Mouse (Mus musculus) forebrain, postnatal 0 days (tissue): ENCODE results near the gene Cers4. TPM values are rescaled to one million over a fixed set of nuclear protein-coding genes. Genes with fewer than 3 reads are reported as not detected.

Experiments used
- ATAC-seq: fragments of 200-750 bp; cut with Nextera tagmentation; 2 replicates; pipeline ENCODE4 v1.8.0; 2017; ENCODE audit warnings: mild to moderate bottlenecking, moderate library complexity
- DNase-seq: peaks from one replicate; pipeline ENCODE4 v3.0.0-alpha.2; 2015
- H3K27ac ChIP-seq: fragments of 300-500 bp; sonication (generic); 2 replicates; pipeline ENCODE4 v1.5.1; 2014; ENCODE audit warnings: low read depth, mild to moderate bottlenecking, antibody characterized with exemption, low read length, moderate library complexity, mixed read lengths
- H3K27me3 ChIP-seq: fragments of 300-500 bp; sonication (generic); 2 replicates; pipeline ENCODE4 v1.6.1; 2014; ENCODE audit warnings: mild to moderate bottlenecking, low read length, mixed read lengths; ENCODE audit not compliant: insufficient read depth
- H3K36me3 ChIP-seq: fragments of 300-500 bp; sonication (generic); 2 replicates; pipeline ENCODE4 v1.6.1; 2014; ENCODE audit warnings: mild to moderate bottlenecking, moderate library complexity; ENCODE audit not compliant: insufficient read depth
- H3K4me1 ChIP-seq: fragments of 300-500 bp; sonication (generic); 2 replicates; pipeline ENCODE4 v1.6.1; 2014; ENCODE audit warnings: antibody characterized with exemption; ENCODE audit not compliant: insufficient read depth
- H3K4me2 ChIP-seq: fragments of 300-500 bp; sonication (generic); 2 replicates; pipeline ENCODE4 v1.6.1; 2014; ENCODE audit warnings: low read depth, mild to moderate bottlenecking, moderate library complexity
- H3K4me3 ChIP-seq: fragments of 300-500 bp; sonication (generic); 2 replicates; pipeline ENCODE4 v1.5.1; 2014; ENCODE audit warnings: low read depth, low read length, mixed read lengths
- H3K9ac ChIP-seq: fragments of 300-500 bp; sonication (generic); 2 replicates; pipeline ENCODE4 v1.6.1; 2014; ENCODE audit warnings: mild to moderate bottlenecking
- H3K9me3 ChIP-seq: fragments of 300-500 bp; sonication (generic); 2 replicates; pipeline ENCODE4 v1.6.1; 2016; ENCODE audit warnings: low read length
- CTCF ChIP-seq: sonication (generic); IDR thresholded peaks from 2 replicates; pipeline ENCODE4 v1.5.1; 2016; ENCODE audit warnings: antibody characterized with exemption, control low read depth, low read depth
- WGBS: fragments of 180-500 bp; shearing (Covaris S2); extraction: QIAGEN DNeasy Blood & Tissue Kit; methylation state at CpG from one replicate; pipeline ENCODE4 v1.1.7; 2014; 5-methylcytosine and 5-hydroxymethylcytosine counted together
- polyA plus RNA-seq: library from polyadenylated mRNA; unstranded; fragments of >200 nt; fragmentation: Nextera tagmentation; extraction: Ambion mirVana; gene quantifications from 2 replicates; pipeline ENCODE4 v1.2.1, GENCODE M21; 2015
- total RNA-seq: library from RNA; depleted of rRNA; stranded (reverse); fragments of >200 nt; gene quantifications from 2 replicates; pipeline ENCODE4 v1.2.3, GENCODE M21; 2014

Cers4 gene
- total and polyA plus RNA-seq, 2 experiments from 2014 or later, result 50.5 to 67.8 TPM

GRCm38 (mm10) chr8:4483330-4483729 lies 9.5 kb upstream of the Cers4 start:
- Histone ChIP-seq H3K9ac (no peak overlapping the region), H3K9me3 (no peaks in the 10 kb centered on the region), H3K4me2 (no peak overlapping the region), H3K4me3 (no peak overlapping the region), H3K27ac (no peak overlapping the region), H3K27me3 (no peaks in the 10 kb centered on the region), H3K4me1 (no peaks in the 10 kb centered on the region), H3K36me3 (no peaks in the 10 kb centered on the region)
- DNase-seq (no peak), ATAC-seq (no peak)
- no peak for TF ChIP-seq CTCF
- 61% methylated on average over 6 of the region's 6 CpGs for WGBS

DNA sequence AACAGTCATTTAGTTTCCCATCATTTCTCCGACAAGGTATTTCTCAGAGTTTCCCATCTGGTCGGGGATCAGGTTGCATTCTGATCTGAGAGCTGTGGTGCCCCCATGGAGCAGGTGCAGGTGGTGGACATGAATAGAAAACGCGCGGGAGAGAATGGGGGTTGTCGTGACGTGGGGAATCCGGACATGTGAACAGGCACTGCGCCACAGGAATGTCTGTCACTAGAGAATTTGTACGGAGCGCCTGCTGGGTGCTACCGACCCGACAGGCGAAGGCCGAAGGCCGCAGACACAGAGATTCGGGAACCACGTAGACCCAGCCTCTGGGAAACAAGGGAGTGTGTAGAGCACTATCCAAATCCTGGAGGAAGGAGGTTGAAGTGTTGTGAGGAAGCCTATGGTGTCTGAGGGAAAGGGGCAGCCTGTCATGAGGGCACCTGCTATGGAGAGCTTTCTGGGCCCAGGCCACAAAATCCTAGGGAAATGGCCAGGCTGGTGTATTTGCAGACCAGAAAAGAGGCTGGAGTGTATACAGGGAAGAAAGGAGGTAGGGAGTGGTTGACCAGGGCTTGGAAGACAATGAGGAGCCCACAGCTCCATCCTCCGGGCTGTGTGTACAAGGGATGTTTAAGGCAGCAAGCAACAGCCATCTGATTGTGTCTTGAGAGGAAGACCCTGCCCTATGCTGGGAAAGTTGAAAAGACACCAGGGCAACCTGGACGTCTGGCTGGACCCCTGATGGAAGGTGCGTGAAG lies 1.0 kb downstream of the Cers4 start:
- Histone ChIP-seq H3K4me2 (peak overlapping the region; percentile 74), H3K27me3 (no peaks in the 10 kb centered on the region), H3K27ac (peak overlapping the region; percentile 78), H3K9me3 (no peaks in the 10 kb centered on the region), H3K9ac (peak overlapping the region; percentile 83), H3K4me1 (peaks cover 13% of the 10 kb centered on the region; the same call in 1 of the 2 replicates), H3K36me3 (no peaks in the 10 kb centered on the region; the same call in 1 of the 2 replicates), H3K4me3 (peak overlapping the region; percentile 76)
- DNase-seq (peak; percentile 77), ATAC-seq (peak; percentile 64)
- 6% methylated on average over 21 of the region's 21 CpGs for WGBS
- TF ChIP-seq CTCF, result no peak

- H3K9ac ChIP-seq, result no peak overlapping the region; the same call in 1 of the 2 replicates
- ATAC-seq, result no peak
- 48% methylated on average over 6 of the region's 6 CpGs for WGBS
These were observed 3.1 kb downstream of the Cers4 start for GRCm38 (mm10) chr8:4495976-4496375.

DNA sequence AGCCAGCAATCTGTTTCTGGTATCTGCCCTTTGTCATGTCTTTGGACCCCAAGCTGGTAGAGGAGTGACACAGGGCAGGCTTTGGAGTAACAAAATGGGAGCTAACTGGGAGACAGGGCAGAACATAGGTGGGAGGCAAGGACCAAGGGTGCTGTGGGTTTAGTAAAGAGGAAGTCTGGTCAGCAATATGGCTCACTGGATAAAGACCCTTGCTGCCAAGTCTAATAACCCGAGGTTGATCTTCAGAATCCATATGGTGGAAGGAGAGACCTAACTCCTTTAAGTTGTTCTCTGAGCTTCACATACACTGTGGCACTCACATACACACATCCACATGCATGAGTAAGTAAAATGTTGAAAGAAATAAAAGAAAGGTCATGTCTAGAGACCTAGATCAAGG lies 4.8 kb downstream of the Cers4 start:
- H3K9me3 ChIP-seq, result no peaks in the 10 kb centered on the region
- H3K4me3 ChIP-seq, result no peak overlapping the region
- ATAC-seq (no peak), DNase-seq (no peak)
- peaks cover 9% of the 10 kb centered on the region; the same call in 1 of the 2 replicates for H3K36me3 ChIP-seq
- H3K27ac ChIP-seq, result no peak overlapping the region
- H3K27me3 ChIP-seq, result no peaks in the 10 kb centered on the region
- TF ChIP-seq CTCF, result no peak
- peaks cover 13% of the 10 kb centered on the region; the same call in 1 of the 2 replicates for H3K4me1 ChIP-seq
- no peak overlapping the region for H3K4me2 ChIP-seq
- 92% methylated on average over 1 of the region's 1 CpGs for WGBS
- no peak overlapping the region for H3K9ac ChIP-seq

More at GRCm38 (mm10) chr8:4495976-4496375, 3.1 kb downstream of the Cers4 start:
- no peak overlapping the region for H3K4me3 ChIP-seq
- TF ChIP-seq CTCF, result no peak
- H3K27ac ChIP-seq, result no peak overlapping the region
- no peaks in the 10 kb centered on the region for H3K27me3 ChIP-seq
- DNase-seq, result no peak
- H3K9me3 ChIP-seq, result no peaks in the 10 kb centered on the region
- peak overlapping the region; percentile 74; the same call in 1 of the 2 replicates for H3K4me2 ChIP-seq
- H3K36me3 ChIP-seq, result no peaks in the 10 kb centered on the region; the same call in 1 of the 2 replicates
- H3K4me1 ChIP-seq, result peaks cover 13% of the 10 kb centered on the region; the same call in 1 of the 2 replicates

DNA sequence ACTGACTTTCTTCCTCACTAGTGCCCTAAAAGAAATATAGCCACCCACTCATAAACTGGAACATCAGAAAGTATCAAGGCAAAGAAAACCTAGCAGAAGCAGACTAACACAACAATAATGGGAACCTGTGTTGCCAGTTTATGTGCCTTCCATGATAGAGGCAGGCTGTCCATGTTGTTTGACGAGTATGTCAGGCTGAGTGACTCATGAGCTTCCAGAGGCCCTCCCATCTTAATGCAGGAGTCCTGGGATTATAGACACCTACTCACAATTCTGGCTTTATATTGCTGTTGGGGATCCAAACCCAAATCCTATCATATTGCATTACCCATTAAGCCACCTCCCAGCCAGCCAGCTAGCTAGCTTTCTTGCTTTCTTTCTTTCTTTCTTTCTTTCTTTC lies 12.5 kb downstream of the Cers4 start:
- TF ChIP-seq CTCF, result no peak
- H3K27me3 ChIP-seq, result no peaks in the 10 kb centered on the region
- no peak overlapping the region for H3K4me2 ChIP-seq
- H3K9ac ChIP-seq, result no peak overlapping the region
- no peak for DNase-seq
- no peaks in the 10 kb centered on the region for H3K9me3 ChIP-seq
- peaks cover 11% of the 10 kb centered on the region; the same call in 1 of the 2 replicates for H3K36me3 ChIP-seq
- H3K27ac ChIP-seq, result no peak overlapping the region
- WGBS, result 68% methylated on average over 1 of the region's 1 CpGs
- no peaks in the 10 kb centered on the region for H3K4me1 ChIP-seq
- ATAC-seq, result no peak
- H3K4me3 ChIP-seq, result no peak overlapping the region

DNA sequence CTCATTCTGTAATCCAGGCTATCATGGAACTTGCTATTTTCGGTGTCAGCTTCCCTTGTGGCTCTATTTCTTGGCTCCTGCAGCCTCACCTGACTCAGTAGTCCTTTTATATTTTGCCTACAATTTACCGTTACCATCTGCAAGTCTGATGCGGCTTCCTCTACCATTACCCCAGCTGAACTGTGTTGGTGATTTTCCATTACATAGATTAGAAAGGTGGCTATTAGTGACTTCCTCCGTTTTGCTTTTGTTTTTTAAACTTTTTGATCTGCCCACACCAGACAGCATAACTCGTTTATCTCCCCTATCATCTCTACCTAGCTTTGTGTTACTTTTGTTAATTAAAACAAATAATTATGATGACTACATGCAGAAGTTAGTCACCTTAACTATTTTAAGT lies 14.7 kb downstream of the Cers4 start:
- Histone ChIP-seq H3K9me3 (no peaks in the 10 kb centered on the region), H3K4me1 (0 out of 2 replicates have a peak, but pooled peaks cover 8% of the 10 kb centered on the region), H3K4me3 (no peak overlapping the region), H3K9ac (no peak overlapping the region), H3K27ac (no peak overlapping the region), H3K36me3 (peaks cover 2% of the 10 kb centered on the region; the same call in 1 of the 2 replicates), H3K27me3 (no peaks in the 10 kb centered on the region), H3K4me2 (no peak overlapping the region)
- WGBS, result 70% methylated on average over 5 of the region's 5 CpGs
- no peak for ATAC-seq
- TF ChIP-seq CTCF, result no peak
- no peak for DNase-seq

GRCm38 (mm10) chr8:4510824-4511223 lies 18.0 kb downstream of the Cers4 start:
- Histone ChIP-seq H3K9me3 (no peaks in the 10 kb centered on the region), H3K36me3 (no peaks in the 10 kb centered on the region; the same call in 1 of the 2 replicates), H3K4me2 (no peak overlapping the region), H3K4me1 (0 out of 2 replicates have a peak, but pooled peaks cover 8% of the 10 kb centered on the region), H3K9ac (no peak overlapping the region), H3K27me3 (no peaks in the 10 kb centered on the region), H3K4me3 (no peak overlapping the region), H3K27ac (no peak overlapping the region)
- 84% methylated on average over 4 of the region's 4 CpGs for WGBS
- no peak for TF ChIP-seq CTCF
- DNase-seq (no peak), ATAC-seq (no peak)
